Mouse (Mus musculus) liver, embryonic 14 days (tissue): Measurements from ENCODE around the gene H2afb1. TPM values are rescaled to one million over a fixed set of nuclear protein-coding genes. Genes with fewer than 3 reads are reported as not detected.

Experiments
- polyA plus RNA-seq: library from polyadenylated mRNA; depleted of rRNA; stranded (reverse); fragments of >200 nt; gene quantifications from 2 replicates; pipeline ENCODE4 v1.2.3, GENCODE M21; 2012; rRNA removed

The H2afb1 gene
- polyA plus RNA-seq = not detected in 2 replicates

DNA sequence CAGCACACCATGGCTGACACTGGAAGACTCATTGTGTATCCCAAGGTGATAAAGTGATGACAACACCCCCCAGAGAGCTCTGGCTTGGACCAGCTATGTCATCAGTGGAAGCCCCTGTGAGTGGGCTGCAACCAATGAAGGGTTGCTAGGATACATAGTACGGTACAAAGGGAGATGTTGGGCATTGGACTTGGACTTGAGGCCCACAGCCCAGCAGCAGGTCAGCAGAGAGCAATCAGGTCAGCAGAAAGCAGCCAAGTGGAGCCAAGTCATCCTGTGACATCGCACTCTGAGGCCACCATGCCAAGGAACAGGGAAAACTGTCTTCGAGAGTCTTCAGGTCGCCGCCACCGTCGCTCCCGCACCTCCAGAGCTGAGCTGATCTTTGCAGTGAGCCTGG, at the start of gene H2afb1:
TSS of gene H2afb1 (plus strand) at position 301 of the 400 bp plus-strand sequence.

